Comparison of ENCODE assay signal across 29 mouse cellular contexts in genomic region chr2:173224832-173225231, GRCm38 (mm10). TPM values are rescaled to one million over a fixed set of nuclear protein-coding genes. Genes with fewer than 3 reads are reported as not detected.
DNase-seq lines count a peak whose midpoint lies in the region; ATAC-seq and TF ChIP-seq lines count a peak whose summit lies in the region.
"Had no signal": no experiment of that assay in that cellular context is flagged by ENCODE, and none has a peak within 500 bp of the region (broad histone marks: within the 10 kb centered on the region; RNA-seq: fewer than 3 reads in every experiment).

No protein-coding gene starts in this region.

- H3K4me2 ChIP-seq in intestine, embryonic 15.5 days (replicated peaks) = no peak overlapping the region
- no peak overlapping the region for H3K4me2 ChIP-seq in intestine, embryonic 16.5 days (ENCODE audit: low read depth, low read length)
- H3K4me2 ChIP-seq in limb, embryonic 12.5 days = no peak overlapping the region
- no peak overlapping the region for H3K4me2 ChIP-seq in hindbrain, embryonic 11.5 days (replicated peaks; ENCODE audit: low read depth, low read length)
- H3K4me2 ChIP-seq: forebrain, embryonic 15.5 days; heart, embryonic 12.5 days; liver, embryonic 11.5 days; neural tube, embryonic 15.5 days had no signal

- peaks cover 8% of the 10 kb centered on the region; the same call in 1 of the 2 replicates for H3K36me3 ChIP-seq in intestine, embryonic 15.5 days
- H3K36me3 ChIP-seq in intestine, embryonic 16.5 days (ENCODE audit: control insufficient read depth, insufficient read depth, low read length) = peaks cover 4% of the 10 kb centered on the region; the same call in 1 of the 2 replicates
- peaks cover 20% of the 10 kb centered on the region for H3K36me3 ChIP-seq in E14TG2a.4 (ENCODE audit: insufficient read depth, low read length)
- peaks cover 37% of the 10 kb centered on the region for H3K36me3 ChIP-seq in limb, embryonic 12.5 days
- 0 out of 2 replicates have a peak, but pooled peaks cover 3% of the 10 kb centered on the region for H3K36me3 ChIP-seq in hindbrain, embryonic 11.5 days (ENCODE audit: control insufficient read depth, insufficient read depth, low read length)

- H3K9me3 ChIP-seq in intestine, embryonic 15.5 days = no peaks in the 10 kb centered on the region
- H3K9me3 ChIP-seq in intestine, embryonic 16.5 days (ENCODE audit: control insufficient read depth, low read length) = no peaks in the 10 kb centered on the region
- H3K9me3 ChIP-seq in E14TG2a.4 (ENCODE audit: low read length) = no peaks in the 10 kb centered on the region
- H3K9me3 ChIP-seq in limb, embryonic 12.5 days = no peaks in the 10 kb centered on the region
- H3K9me3 ChIP-seq in hindbrain, embryonic 11.5 days (ENCODE audit: control insufficient read depth, low read length) = no peaks in the 10 kb centered on the region
- H3K9me3 ChIP-seq: forebrain, embryonic 10.5 days; forebrain, embryonic 15.5 days; neural tube, embryonic 15.5 days had no signal

- peaks cover 21% of the 10 kb centered on the region; the same call in 1 of the 2 replicates for H3K4me1 ChIP-seq in intestine, embryonic 15.5 days (replicated peaks)
- peaks cover 21% of the 10 kb centered on the region for H3K4me1 ChIP-seq in intestine, embryonic 16.5 days (ENCODE audit: control insufficient read depth, insufficient read depth, low read length)
- H3K4me1 ChIP-seq in E14TG2a.4 (replicated peaks; ENCODE audit: low read depth, low read length) = peaks cover 72% of the 10 kb centered on the region
- H3K4me1 ChIP-seq in limb, embryonic 12.5 days (replicated peaks) = peaks cover 26% of the 10 kb centered on the region
- 0 out of 2 replicates have a peak, but pooled peaks cover 2% of the 10 kb centered on the region for H3K4me1 ChIP-seq in hindbrain, embryonic 11.5 days (replicated peaks; ENCODE audit: control insufficient read depth, insufficient read depth, low read length)

- H3K27ac ChIP-seq in intestine, embryonic 15.5 days = 0 out of 2 replicates have a peak overlapping the region, but pooled peaks have one; percentile 9
- H3K27ac ChIP-seq in intestine, embryonic 16.5 days (ENCODE audit: low read length) = no peak overlapping the region; the same call in 1 of the 2 replicates
- H3K27ac ChIP-seq in limb, embryonic 12.5 days = 0 out of 2 replicates have a peak overlapping the region, but pooled peaks have one; percentile 4
- no peak overlapping the region for H3K27ac ChIP-seq in hindbrain, embryonic 11.5 days (ENCODE audit: low read depth, low read length)
- H3K27ac ChIP-seq: forebrain, embryonic 10.5 days; forebrain, embryonic 15.5 days; gastrocnemius, adult 2 months; kidney, postnatal 0 days; neural tube, embryonic 15.5 days had no signal

- H3K4me3 ChIP-seq in intestine, embryonic 15.5 days (replicated peaks) = no peak overlapping the region
- H3K4me3 ChIP-seq in intestine, embryonic 16.5 days (ENCODE audit: low read length) = no peak overlapping the region
- peak overlapping the region; percentile 64 for H3K4me3 ChIP-seq in E14TG2a.4 (replicated peaks; ENCODE audit: low read length)
- no peak overlapping the region for H3K4me3 ChIP-seq in limb, embryonic 12.5 days (replicated peaks)
- H3K4me3 ChIP-seq in hindbrain, embryonic 11.5 days (ENCODE audit: low read depth, low read length) = no peak overlapping the region
- H3K4me3 ChIP-seq: forebrain, embryonic 10.5 days; forebrain, embryonic 15.5 days; gastrocnemius, adult 2 months; heart, embryonic 12.5 days; neural tube, embryonic 15.5 days had no signal

- ATAC-seq in intestine, embryonic 15.5 days = no peak
- no peak for ATAC-seq in intestine, embryonic 16.5 days
- no peak for ATAC-seq in limb, embryonic 12.5 days (ENCODE audit: insufficient number of reproducible peaks, insufficient read depth, low FRiP score, low TSS enrichment, low read depth)
- no peak for ATAC-seq in hindbrain, embryonic 11.5 days (ENCODE audit: low FRiP score)
- ATAC-seq: forebrain, embryonic 15.5 days; hindbrain, embryonic 16.5 days had no signal

- WGBS in intestine, embryonic 15.5 days = 63% methylated on average over 7 of the region's 7 CpGs
- WGBS in intestine, embryonic 16.5 days = 56% methylated on average over 7 of the region's 7 CpGs
- WGBS in limb, embryonic 12.5 days = 71% methylated on average over 7 of the region's 7 CpGs
- WGBS in hindbrain, embryonic 11.5 days = 59% methylated on average over 7 of the region's 7 CpGs

- H3K9ac ChIP-seq in intestine, embryonic 15.5 days = no peak overlapping the region
- no peak overlapping the region for H3K9ac ChIP-seq in intestine, embryonic 16.5 days (ENCODE audit: low read depth, low read length)
- H3K9ac ChIP-seq in limb, embryonic 12.5 days (replicated peaks) = no peak overlapping the region
- H3K9ac ChIP-seq in hindbrain, embryonic 11.5 days (ENCODE audit: low read depth, low read length) = no peak overlapping the region
- H3K9ac ChIP-seq: forebrain, embryonic 15.5 days; heart, embryonic 12.5 days; neural tube, embryonic 15.5 days had no signal

- TF ChIP-seq CTCF in E14TG2a.4 (conservative IDR thresholded peaks at IDR 0.05; ENCODE audit: low read length) = no peak

- H3K27me3 ChIP-seq in intestine, embryonic 15.5 days (replicated peaks) = no peaks in the 10 kb centered on the region
- H3K27me3 ChIP-seq in intestine, embryonic 16.5 days (replicated peaks; ENCODE audit: control insufficient read depth, insufficient read depth, low read length) = no peaks in the 10 kb centered on the region
- no peaks in the 10 kb centered on the region for H3K27me3 ChIP-seq in E14TG2a.4 (ENCODE audit: insufficient read depth, low read length)
- no peaks in the 10 kb centered on the region for H3K27me3 ChIP-seq in limb, embryonic 12.5 days
- no peaks in the 10 kb centered on the region for H3K27me3 ChIP-seq in hindbrain, embryonic 11.5 days (ENCODE audit: control insufficient read depth, insufficient read depth, low read length)
- H3K27me3 ChIP-seq: forebrain, embryonic 15.5 days; heart, embryonic 12.5 days; neural tube, embryonic 15.5 days had no signal

- DNase-seq in R1 (ENCODE audit: low read depth, low spot score) = peak; percentile 66
- DNase-seq in hindbrain, embryonic 11.5 days (ENCODE audit: low spot score) = no peak
- DNase-seq in embryo, embryonic 10.5 days (ENCODE audit: low spot score) = no peak
- DNase-seq: adrenal gland, postnatal 25 days; cerebellum, adult 11-12 months; cerebellum, postnatal 10 days; gastrocnemius, adult 2 months; gastrocnemius, postnatal 36 days; heart, adult 18-20 months; kidney, adult 8-10 months; kidney, postnatal 4 days; layer of hippocampus, postnatal 36 days; lung, postnatal 10 days; midbrain, embryonic 14.5 days; right cerebral cortex, adult 18-20 months; spleen, adult 18-20 months; thymus, postnatal 4 days had no signal

RNA-seq across cellular contexts. Expression of gene Zbp1, which starts 6.1 kb away (rescaled TPM):
- 0.55 and 0.95 TPM in 2 replicates for polyA plus RNA-seq in intestine, embryonic 15.5 days (2015; fragmentation: Nextera tagmentation; extraction: Ambion mirVana)
- polyA plus RNA-seq in intestine, embryonic 16.5 days (2015; fragmentation: Nextera tagmentation; extraction: Ambion mirVana) = 0.65 and 1.9 TPM in 2 replicates
- polyA plus RNA-seq in limb, embryonic 12.5 days (2016; fragmentation: Nextera tagmentation; extraction: Ambion mirVana) = not detected in 2 replicates
- polyA plus RNA-seq in hindbrain, embryonic 11.5 days (2014; fragmentation: Nextera tagmentation; extraction: Ambion mirVana) = 0.33 TPM in 1 of 2 replicates, not detected in the other
- polyA plus RNA-seq: forebrain, embryonic 10.5 days; heart, embryonic 12.5 days; hindbrain, embryonic 16.5 days; limb, embryonic 11.5 days; liver, embryonic 11.5 days had no signal

RNA-seq across cellular contexts. Expression of gene Pmepa1, which starts 51.5 kb away (rescaled TPM):
- polyA plus RNA-seq in intestine, embryonic 15.5 days (2015; fragmentation: Nextera tagmentation; extraction: Ambion mirVana) = 5.6 and 5.9 TPM in 2 replicates
- polyA plus RNA-seq in intestine, embryonic 16.5 days (2015; fragmentation: Nextera tagmentation; extraction: Ambion mirVana) = 4.4 and 4.6 TPM in 2 replicates
- polyA plus RNA-seq in limb, embryonic 12.5 days (2016; fragmentation: Nextera tagmentation; extraction: Ambion mirVana) = 3.3 and 4.0 TPM in 2 replicates
- 3.4 and 5.0 TPM in 2 replicates for polyA plus RNA-seq in hindbrain, embryonic 11.5 days (2014; fragmentation: Nextera tagmentation; extraction: Ambion mirVana)

Comparison
In these comparisons a context has a peak if more than half of its experiments do, and no peak if none do; other contexts are left out.
1. H3K27ac ChIP-seq: peak in intestine, embryonic 15.5 days (single experiment) and limb, embryonic 12.5 days (single experiment); none in intestine, embryonic 16.5 days (single experiment) and hindbrain, embryonic 11.5 days (single experiment).